In the genomic region with DNA sequence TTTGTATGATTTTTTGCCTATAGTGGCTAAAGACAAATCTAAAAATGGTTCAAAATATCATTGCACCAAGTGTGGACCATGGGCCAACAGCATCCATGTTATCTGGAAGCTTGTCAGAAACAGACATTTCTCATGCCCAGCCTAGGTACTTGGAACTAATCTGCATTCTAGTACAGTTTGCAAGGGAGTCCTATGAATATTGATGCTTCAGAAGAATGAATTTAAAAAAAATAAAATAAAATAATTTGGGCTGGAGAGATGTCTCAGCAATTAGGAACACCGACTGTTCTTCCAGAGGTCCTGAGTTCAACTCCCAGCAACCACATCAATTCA, we compare ENCODE assay signal across 33 mouse cellular contexts. TPM values are rescaled to one million over a fixed set of nuclear protein-coding genes. Genes with fewer than 3 reads are reported as not detected.
"Had no signal": no experiment of that assay in that cellular context is flagged by ENCODE, and none has a peak within 500 bp of the region (broad histone marks: within the 10 kb centered on the region; RNA-seq: fewer than 3 reads in every experiment).

No protein-coding gene starts in this region.

- H3K9ac ChIP-seq: limb, embryonic 12.5 days; limb, embryonic 13.5 days; limb, embryonic 15.5 days; liver, embryonic 12.5 days; liver, embryonic 13.5 days; liver, embryonic 14.5 days; liver, embryonic 15.5 days; liver, postnatal 0 days; lung, embryonic 14.5 days; lung, embryonic 15.5 days; midbrain, embryonic 12.5 days; midbrain, embryonic 13.5 days; midbrain, embryonic 15.5 days; neural tube, embryonic 12.5 days had no signal

- ATAC-seq: liver, embryonic 12.5 days; liver, postnatal 0 days; lung, postnatal 0 days; midbrain, embryonic 13.5 days; midbrain, embryonic 15.5 days; midbrain, embryonic 16.5 days had no signal

- H3K4me1 ChIP-seq: limb, embryonic 10.5 days; limb, embryonic 12.5 days; limb, embryonic 13.5 days; limb, embryonic 15.5 days; liver, embryonic 12.5 days; liver, embryonic 13.5 days; liver, embryonic 15.5 days; lung, embryonic 15.5 days; megakaryocyte, embryonic 14.5 days; midbrain, embryonic 10.5 days; midbrain, embryonic 12.5 days; midbrain, embryonic 13.5 days; midbrain, embryonic 15.5 days; neural tube, embryonic 12.5 days had no signal

- DNase-seq: left cerebral cortex, postnatal 4 days; liver; liver, embryonic 13.5 days; liver, postnatal 0 days; lung, adult 18-20 months; lung, adult 2 months; lung, embryonic 14.5 days; lung, postnatal 10 days; lung, postnatal 14 days; lung, postnatal 36 days; lung, postnatal 4 days; midbrain, embryonic 14.5 days had no signal

- H3K36me3 ChIP-seq: limb, embryonic 10.5 days; limb, embryonic 12.5 days; limb, embryonic 13.5 days; limb, embryonic 15.5 days; liver, embryonic 12.5 days; liver, embryonic 13.5 days; liver, embryonic 15.5 days; lung, embryonic 15.5 days; midbrain, embryonic 10.5 days; midbrain, embryonic 12.5 days; midbrain, embryonic 13.5 days; midbrain, embryonic 15.5 days; neural tube, embryonic 12.5 days had no signal

- H3K4me2 ChIP-seq: limb, embryonic 12.5 days; limb, embryonic 13.5 days; limb, embryonic 15.5 days; liver, embryonic 11.5 days; liver, embryonic 12.5 days; liver, embryonic 13.5 days; liver, embryonic 15.5 days; lung, embryonic 14.5 days; lung, embryonic 15.5 days; midbrain, embryonic 11.5 days; midbrain, embryonic 12.5 days; midbrain, embryonic 13.5 days; midbrain, embryonic 15.5 days; neural tube, embryonic 12.5 days had no signal

- H3K9me3 ChIP-seq: limb, embryonic 10.5 days; limb, embryonic 12.5 days; limb, embryonic 13.5 days; limb, embryonic 15.5 days; liver, embryonic 13.5 days; liver, embryonic 15.5 days; lung, embryonic 15.5 days; midbrain, embryonic 10.5 days; midbrain, embryonic 12.5 days; midbrain, embryonic 13.5 days; midbrain, embryonic 15.5 days; neural tube, embryonic 12.5 days had no signal

- H3K27ac ChIP-seq: limb, embryonic 10.5 days; limb, embryonic 12.5 days; limb, embryonic 13.5 days; limb, embryonic 15.5 days; liver, embryonic 12.5 days; liver, embryonic 13.5 days; liver, embryonic 14.5 days; liver, embryonic 15.5 days; lung, embryonic 15.5 days; macrophage; midbrain, embryonic 10.5 days; midbrain, embryonic 12.5 days; midbrain, embryonic 13.5 days; midbrain, embryonic 15.5 days; neural tube, embryonic 12.5 days had no signal

- H3K27me3 ChIP-seq: limb, embryonic 12.5 days; limb, embryonic 13.5 days; limb, embryonic 15.5 days; liver, embryonic 12.5 days; liver, embryonic 13.5 days; liver, embryonic 15.5 days; lung, embryonic 15.5 days; megakaryocyte, embryonic 14.5 days; midbrain, embryonic 12.5 days; midbrain, embryonic 13.5 days; midbrain, embryonic 15.5 days; neural tube, embryonic 12.5 days had no signal

- H3K4me3 ChIP-seq: limb, embryonic 10.5 days; limb, embryonic 12.5 days; limb, embryonic 13.5 days; limb, embryonic 15.5 days; liver, embryonic 12.5 days; liver, embryonic 13.5 days; liver, embryonic 15.5 days; lung, embryonic 15.5 days; megakaryocyte, embryonic 14.5 days; midbrain, embryonic 10.5 days; midbrain, embryonic 12.5 days; midbrain, embryonic 13.5 days; midbrain, embryonic 15.5 days; myocyte; neural tube, embryonic 12.5 days had no signal

RNA-seq across cellular contexts. Expression of gene Cxcl13, which starts 30.9 kb away (rescaled TPM):
- polyA plus RNA-seq: limb, embryonic 11.5 days; macrophage; midbrain, embryonic 11.5 days; midbrain, embryonic 12.5 days; midbrain, embryonic 13.5 days; midbrain, embryonic 14.5 days; midbrain, embryonic 15.5 days had no signal
